Mouse (Mus musculus) myocyte (in vitro differentiated cells): ENCODE measurements around the gene Atp13a1. TPM values are rescaled to one million over a fixed set of nuclear protein-coding genes. Genes with fewer than 3 reads are reported as not detected.

ENCODE experiments used
- H3K27me3 ChIP-seq: one replicate; pipeline ENCODE4 v1.6.1; 2011; ENCODE audit not compliant: control insufficient read depth, insufficient read depth, insufficient read length
- H3K36me3 ChIP-seq: one replicate; pipeline ENCODE4 v1.6.1; 2011; ENCODE audit not compliant: control insufficient read depth, insufficient read depth
- H3K4me2 ChIP-seq: one replicate; pipeline ENCODE4 v1.6.1; 2011; ENCODE audit warnings: low read depth, control low read depth
- H3K4me3 ChIP-seq: one replicate; pipeline ENCODE4 v1.5.1; 2011; ENCODE audit warnings: mild to moderate bottlenecking, control low read depth, moderate library complexity
- H3K79me2 ChIP-seq: one replicate; pipeline ENCODE4 v1.6.1; 2011; ENCODE audit not compliant: control insufficient read depth, insufficient read depth
- H3ac ChIP-seq: one replicate; pipeline ENCODE4 v1.6.1; 2011; ENCODE audit not compliant: control insufficient read depth, insufficient read length
- CEBPB ChIP-seq: IDR thresholded peaks from 2 replicates; pipeline ENCODE4 v1.6.1; 2011; ENCODE audit warnings: mild to moderate bottlenecking, moderate library complexity; ENCODE audit not compliant: poor library complexity, insufficient read depth, severe bottlenecking
- E2F4 ChIP-seq: IDR thresholded peaks from one replicate; pipeline ENCODE4 v1.6.1; 2011; ENCODE audit warnings: mild to moderate bottlenecking, control low read depth, moderate library complexity; ENCODE audit not compliant: insufficient read depth
- MAX ChIP-seq: IDR thresholded peaks from one replicate; pipeline ENCODE4 v1.6.1; 2011; ENCODE audit warnings: low read depth, mild to moderate bottlenecking, control low read depth
- MYOD1 ChIP-seq, 3 experiments: IDR thresholded peaks; one replicate each; pipeline ENCODE4 v1.6.1; 2011; ENCODE audit warnings: control low read depth in 2 of 3, low read depth in 2 of 3, mild to moderate bottlenecking in 2 of 3, moderate library complexity in 1 of 3; ENCODE audit not compliant: insufficient read length in 2 of 3, control insufficient read depth in 1 of 3
- MYOG ChIP-seq, 3 experiments: IDR thresholded peaks; one replicate each; pipeline ENCODE4 v1.6.1; 2011; ENCODE audit warnings: control low read depth in 2 of 3, low read depth in 2 of 3, mild to moderate bottlenecking in 2 of 3; ENCODE audit not compliant: insufficient read length in 2 of 3, control insufficient read depth in 1 of 3, insufficient read depth in 1 of 3
- POLR2A ChIP-seq: IDR thresholded peaks from one replicate; pipeline ENCODE4 v1.6.1; 2011; ENCODE audit warnings: low read depth, mild to moderate bottlenecking, control low read depth, moderate library complexity; ENCODE audit not compliant: insufficient read length
- POLR2AphosphoS2 ChIP-seq: IDR thresholded peaks from one replicate; pipeline ENCODE4 v1.6.1; 2011; ENCODE audit warnings: low read depth, control low read depth; ENCODE audit not compliant: insufficient read length
- REST ChIP-seq: IDR thresholded peaks from one replicate; pipeline ENCODE4 v1.6.1; 2011; ENCODE audit warnings: mild to moderate bottlenecking, control low read depth, moderate library complexity; ENCODE audit not compliant: insufficient read depth, insufficient read length
- SRF ChIP-seq: IDR thresholded peaks from one replicate; pipeline ENCODE4 v1.6.1; 2011; ENCODE audit warnings: low read depth; ENCODE audit not compliant: control insufficient read depth, insufficient read length
- TCF12 ChIP-seq: IDR thresholded peaks from one replicate; pipeline ENCODE4 v1.6.1; 2011; ENCODE audit warnings: mild to moderate bottlenecking, control low read depth; ENCODE audit not compliant: poor library complexity, insufficient read depth, severe bottlenecking
- TCF3 ChIP-seq: IDR thresholded peaks from one replicate; pipeline ENCODE4 v1.6.1; 2011; ENCODE audit warnings: low read depth, control low read depth; ENCODE audit not compliant: insufficient read length
- USF1 ChIP-seq: IDR thresholded peaks from one replicate; pipeline ENCODE4 v1.6.1; 2011; ENCODE audit warnings: low read depth, mild to moderate bottlenecking, control low read depth, moderate library complexity
- polyA plus RNA-seq: library from polyadenylated mRNA; unstranded; fragments of >200 nt; fragmentation: generic; extraction: Trizol; gene quantifications from one replicate; pipeline ENCODE4 v1.2.1, GENCODE M21; 2012; ENCODE audit warnings: missing spikeins

Atp13a1 gene
- polyA plus RNA-seq, 1 experiment: 35.6 TPM

DNA sequence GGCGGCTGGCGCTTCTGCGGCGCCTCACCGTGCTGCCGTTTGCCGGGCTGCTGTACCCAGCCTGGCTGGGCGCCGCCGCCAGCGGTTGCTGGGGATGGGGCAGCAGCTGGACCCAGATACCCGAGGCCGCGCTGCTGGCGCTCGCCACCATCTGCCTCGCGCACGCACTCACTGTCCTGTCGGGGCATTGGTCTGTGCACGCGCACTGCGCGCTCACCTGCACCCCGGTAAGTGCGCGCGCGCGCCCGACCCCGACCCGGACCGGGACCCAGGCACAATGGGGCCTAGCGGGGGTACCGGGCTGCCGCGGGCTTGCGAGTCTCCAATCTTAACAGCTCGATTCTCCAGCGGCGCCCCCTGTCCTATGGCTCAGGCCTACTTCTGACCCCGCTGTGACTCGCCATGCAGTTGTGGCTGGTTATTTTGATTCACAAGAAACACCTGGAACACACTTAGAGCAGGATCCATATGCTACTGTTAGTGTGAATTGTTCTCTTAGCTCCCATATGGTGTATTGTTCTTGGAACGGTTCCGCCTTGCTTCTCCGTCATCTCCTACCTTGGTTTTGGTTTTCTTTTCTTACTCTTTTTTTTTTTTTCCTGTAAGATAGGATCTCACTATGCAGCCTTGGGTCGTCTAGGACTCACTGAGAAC is 579 bp downstream of the Atp13a1 start:
- Histone ChIP-seq H3K27me3 (no peaks in the 10 kb centered on the region), H3ac (peak overlapping the region; percentile 71), H3K36me3 (peaks cover 13% of the 10 kb centered on the region), H3K79me2 (peaks cover 35% of the 10 kb centered on the region), H3K4me3 (peak overlapping the region; percentile 71), H3K4me2 (peak overlapping the region; percentile 82)
- TF ChIP-seq E2F4 (no peak), MYOG (IDR thresholded peaks at IDR 0.05; ENCODE audit: control insufficient read depth in 1 of 3, insufficient read depth in 1 of 3, insufficient read length in 2 of 3, low read depth in 2 of 3) (peak in 1 of 3 experiments; percentile 7)

DNA sequence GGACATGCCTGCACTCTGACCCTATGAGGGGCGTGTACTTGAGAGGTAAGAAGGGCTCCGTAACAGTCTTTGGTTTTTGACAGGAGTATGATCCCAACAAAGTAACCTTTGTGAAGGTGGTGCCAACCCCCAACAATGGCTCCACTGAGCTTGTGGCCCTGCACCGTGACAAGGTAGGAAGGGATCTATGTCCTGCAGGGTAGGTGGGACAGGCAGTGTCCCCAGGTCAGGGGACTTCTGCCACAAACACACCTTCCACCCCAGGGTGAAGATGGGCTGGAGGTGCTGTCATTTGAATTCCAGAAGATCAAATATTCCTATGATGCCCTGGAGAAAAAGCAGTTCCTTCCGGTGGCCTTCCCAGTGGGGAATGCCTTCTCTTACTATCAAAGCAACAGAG is 2.7 kb downstream of the Atp13a1 start:
- H3K4me3 ChIP-seq: no peak overlapping the region
- no peak overlapping the region for H3ac ChIP-seq
- no peak for TF ChIP-seq POLR2A
- H3K36me3 ChIP-seq: peaks cover 13% of the 10 kb centered on the region
- H3K27me3 ChIP-seq: no peaks in the 10 kb centered on the region
- peaks cover 35% of the 10 kb centered on the region for H3K79me2 ChIP-seq
- no peak overlapping the region for H3K4me2 ChIP-seq

DNA sequence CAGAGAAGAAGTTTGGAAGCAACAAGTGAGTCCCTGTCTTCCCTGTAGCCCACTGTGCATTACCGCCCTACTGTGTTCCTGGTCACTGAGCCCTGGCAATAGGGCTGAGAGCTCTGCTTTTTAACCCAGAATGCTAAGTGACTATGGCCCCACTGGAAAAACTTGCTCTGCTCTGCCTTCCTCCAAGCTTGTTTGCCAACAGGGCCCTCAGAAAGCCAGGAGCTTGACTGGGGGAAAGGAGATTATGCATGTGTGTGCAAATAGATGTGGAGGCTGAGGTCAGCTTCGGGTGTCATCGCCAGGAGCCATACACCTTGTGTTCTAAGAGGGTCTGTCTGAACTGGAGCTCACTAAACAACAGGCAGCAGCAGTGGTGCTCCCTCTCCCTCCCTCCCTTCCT is 3.1 kb downstream of the Atp13a1 start:
- H3K36me3 ChIP-seq: peaks cover 13% of the 10 kb centered on the region
- TF ChIP-seq MYOD1 (IDR thresholded peaks at IDR 0.05; ENCODE audit: control insufficient read depth in 1 of 3, insufficient read length in 2 of 3, low read depth in 2 of 3) (no peak), POLR2A (no peak), USF1 (no peak), SRF (no peak), TCF12 (no peak), MYOG (IDR thresholded peaks at IDR 0.05; ENCODE audit: control insufficient read depth in 1 of 3, insufficient read depth in 1 of 3, insufficient read length in 2 of 3, low read depth in 2 of 3) (no peak), POLR2AphosphoS2 (no peak)
- no peak overlapping the region for H3K4me2 ChIP-seq
- no peak overlapping the region for H3ac ChIP-seq
- H3K27me3 ChIP-seq: no peaks in the 10 kb centered on the region
- no peak overlapping the region for H3K4me3 ChIP-seq
- peaks cover 35% of the 10 kb centered on the region for H3K79me2 ChIP-seq

DNA sequence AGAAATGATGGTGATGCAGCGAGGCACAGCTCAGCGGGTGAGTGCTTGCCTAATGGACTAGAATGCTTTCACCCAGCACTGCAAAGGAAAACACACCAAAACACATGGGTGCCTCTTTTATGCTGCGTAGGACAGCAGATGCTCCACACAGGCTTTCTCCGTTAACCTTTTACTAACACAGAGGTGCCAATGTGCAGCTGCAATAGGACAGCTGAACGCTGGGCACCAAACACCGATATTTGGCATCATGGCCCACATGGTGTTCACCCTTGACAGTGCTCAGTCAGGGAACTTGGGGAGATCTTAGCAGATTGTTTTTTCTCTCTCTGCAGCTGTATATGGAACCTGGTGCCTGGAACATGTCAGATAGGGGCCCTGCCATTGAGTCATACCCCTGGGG is 3.9 kb downstream of the Atp13a1 start:
- H3K79me2 ChIP-seq: peaks cover 35% of the 10 kb centered on the region

DNA sequence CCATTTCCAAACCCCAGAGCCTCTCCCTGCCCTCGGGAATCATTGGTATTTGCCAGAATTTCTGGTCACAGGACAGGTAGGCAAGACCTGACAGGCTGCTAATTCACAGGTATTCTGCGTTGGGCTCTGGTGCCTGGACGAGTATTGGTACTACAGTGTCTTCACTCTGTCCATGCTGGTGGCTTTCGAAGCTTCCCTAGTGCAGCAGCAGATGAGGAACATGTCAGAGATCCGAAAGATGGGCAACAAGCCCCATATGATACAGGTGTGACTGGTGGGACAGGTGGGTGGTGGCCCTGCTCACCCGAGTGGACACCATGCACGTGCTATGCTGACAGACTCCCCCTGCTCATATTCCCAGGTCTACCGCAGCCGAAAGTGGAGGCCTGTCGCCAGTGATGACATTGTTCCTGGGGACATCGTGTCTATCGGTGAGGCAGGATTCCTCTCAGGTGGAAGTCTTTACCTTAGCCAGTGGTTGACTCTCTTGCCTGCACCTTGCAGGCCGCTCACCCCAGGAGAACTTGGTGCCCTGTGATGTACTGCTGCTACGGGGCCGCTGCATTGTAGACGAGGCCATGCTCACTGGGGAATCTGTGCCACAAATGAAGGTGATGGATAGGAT is 5.9 kb downstream of the Atp13a1 start:
- no peak overlapping the region for H3K4me3 ChIP-seq
- H3K79me2 ChIP-seq: peaks cover 21% of the 10 kb centered on the region
- peaks cover 16% of the 10 kb centered on the region for H3K36me3 ChIP-seq
- no peak overlapping the region for H3ac ChIP-seq
- no peak for TF ChIP-seq MYOG (IDR thresholded peaks at IDR 0.05; ENCODE audit: control insufficient read depth in 1 of 3, insufficient read depth in 1 of 3, insufficient read length in 2 of 3, low read depth in 2 of 3)
- TF ChIP-seq SRF: no peak
- no peak for TF ChIP-seq USF1
- no peak for TF ChIP-seq CEBPB
- TF ChIP-seq POLR2A: no peak
- TF ChIP-seq REST: no peak
- no peak for TF ChIP-seq TCF3
- no peak for TF ChIP-seq E2F4
- TF ChIP-seq MAX: no peak
- TF ChIP-seq MYOD1 (IDR thresholded peaks at IDR 0.05; ENCODE audit: control insufficient read depth in 1 of 3, insufficient read length in 2 of 3, low read depth in 2 of 3): no peak
- no peak overlapping the region for H3K4me2 ChIP-seq
- H3K27me3 ChIP-seq: no peaks in the 10 kb centered on the region

More for the DNA sequence above, 3.9 kb downstream of the Atp13a1 start:
- H3K36me3 ChIP-seq: peaks cover 13% of the 10 kb centered on the region
- H3ac ChIP-seq: no peak overlapping the region
- H3K4me3 ChIP-seq: no peak overlapping the region
- no peaks in the 10 kb centered on the region for H3K27me3 ChIP-seq
- no peak for TF ChIP-seq SRF
- no peak for TF ChIP-seq POLR2A
- TF ChIP-seq TCF3: no peak
- no peak for TF ChIP-seq TCF12
- TF ChIP-seq MYOD1 (IDR thresholded peaks at IDR 0.05; ENCODE audit: control insufficient read depth in 1 of 3, insufficient read length in 2 of 3, low read depth in 2 of 3): no peak
- TF ChIP-seq REST: no peak
- no peak for TF ChIP-seq MAX
- TF ChIP-seq CEBPB: no peak
- TF ChIP-seq E2F4: no peak
- no peak for TF ChIP-seq USF1
- TF ChIP-seq MYOG (IDR thresholded peaks at IDR 0.05; ENCODE audit: control insufficient read depth in 1 of 3, insufficient read depth in 1 of 3, insufficient read length in 2 of 3, low read depth in 2 of 3): no peak
- no peak for TF ChIP-seq POLR2AphosphoS2
- no peak overlapping the region for H3K4me2 ChIP-seq
